Mouse (Mus musculus): ENCODE measurements at regions not wholly inside any gene's neighbourhood (a gene's known extent, or its start where the extent isn't known, plus 50 kb on each side); places are given as distances from the start of the nearest gene placed in this dataset.

DNA sequence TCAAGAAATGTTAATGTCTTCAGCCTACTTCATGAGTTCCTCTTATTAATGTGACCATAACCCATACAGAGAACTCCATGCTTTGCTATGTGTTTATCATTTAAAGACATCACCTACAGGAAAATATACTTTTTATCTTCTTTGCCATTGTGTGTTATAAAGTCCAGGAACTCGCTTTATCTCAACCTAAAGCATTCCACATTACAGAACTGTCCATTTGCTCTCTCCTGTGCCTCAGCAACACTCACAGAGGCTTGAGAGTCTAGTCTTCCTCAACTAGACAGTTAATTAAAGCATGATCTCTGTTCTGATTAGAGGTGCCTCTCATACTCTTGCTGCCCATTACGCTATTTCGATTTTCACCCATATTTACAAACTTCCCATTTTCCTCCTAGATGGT, 288.4 kb downstream of the Lipi start:
- no peak for DNase-seq

- DNase-seq = no peak
Measured at GRCm38 (mm10) chr16:75292736-75293428, 293.0 kb downstream of the Lipi start.

DNA sequence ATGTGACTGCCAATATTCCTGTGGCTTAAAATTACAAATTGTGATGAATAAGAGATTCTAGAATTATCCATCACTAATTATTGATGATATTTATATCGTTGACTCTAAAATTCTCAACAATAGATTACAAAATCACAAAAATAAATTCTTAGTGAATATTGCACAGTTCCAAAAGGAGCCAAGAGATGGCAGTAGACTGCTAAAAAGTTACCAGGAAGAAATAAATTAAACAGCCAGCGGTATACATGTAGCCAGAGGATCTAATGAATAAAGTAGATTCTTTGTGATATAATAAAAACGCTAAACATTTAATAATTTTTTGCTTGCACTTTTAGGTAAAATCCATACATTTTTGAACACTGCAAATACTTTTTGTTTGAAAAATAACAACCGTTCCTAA, 294.7 kb downstream of the Lipi start:
- no peak for DNase-seq

GRCm38 (mm10) chr16:75287150-75287549, 298.7 kb downstream of the Lipi start:
- no peak for DNase-seq

DNA sequence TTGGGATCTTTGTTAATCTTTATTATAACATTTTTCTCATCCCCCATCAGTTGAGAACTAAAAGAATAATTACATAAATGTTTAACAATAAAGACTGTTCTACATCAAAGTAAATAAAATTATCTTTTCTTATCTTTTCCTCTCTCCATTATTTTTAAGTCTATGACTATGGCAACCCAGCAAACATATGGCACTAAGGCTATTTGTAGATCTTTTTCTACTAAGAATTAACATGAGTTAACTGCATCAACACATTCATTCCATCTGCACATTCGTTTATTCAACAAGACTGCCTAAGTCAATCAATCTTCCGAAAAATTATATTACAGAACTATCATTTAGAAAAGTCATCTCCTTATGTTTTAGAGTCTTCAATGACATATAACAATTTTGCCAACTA, 300.1 kb downstream of the Lipi start:
- no peak for DNase-seq

DNA sequence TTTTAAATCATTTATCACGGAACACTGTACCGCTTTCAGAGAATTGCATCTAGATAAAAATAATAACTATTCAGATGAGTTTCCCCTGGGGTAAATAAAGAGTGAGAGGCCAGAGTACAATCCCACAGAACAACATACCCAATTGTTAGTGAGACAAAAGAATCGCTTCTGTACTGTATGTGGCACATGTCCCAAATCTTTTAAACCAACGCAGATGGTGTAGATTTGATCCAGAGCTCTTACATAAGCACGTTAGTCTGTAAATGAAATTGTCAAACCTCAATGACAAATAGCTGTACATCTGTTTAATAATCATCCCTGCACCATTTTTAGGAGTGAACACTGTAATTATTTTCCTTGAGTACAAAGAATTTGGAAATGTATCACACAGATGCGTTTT, 322.0 kb downstream of the Lipi start:
- DNase-seq = no peak

DNA sequence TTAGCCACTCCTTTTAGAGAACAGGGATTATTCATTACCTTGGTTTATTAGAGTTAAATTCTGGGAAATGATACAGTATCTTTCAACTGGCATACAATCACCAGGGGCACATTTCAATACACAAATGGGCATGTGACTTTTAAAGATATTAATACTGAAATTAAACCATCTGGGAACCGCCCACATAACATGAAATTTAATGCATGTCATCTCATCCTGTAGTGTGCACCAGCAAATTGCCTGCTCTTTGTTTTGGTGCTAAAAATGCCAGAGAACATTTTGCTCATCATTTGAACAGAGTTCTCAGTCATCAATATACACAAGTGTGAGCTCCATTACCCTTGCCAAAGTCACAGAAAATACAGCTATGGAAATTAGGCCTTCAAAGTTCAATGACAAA, 330.9 kb downstream of the Lipi start:
- DNase-seq = no peak

DNA sequence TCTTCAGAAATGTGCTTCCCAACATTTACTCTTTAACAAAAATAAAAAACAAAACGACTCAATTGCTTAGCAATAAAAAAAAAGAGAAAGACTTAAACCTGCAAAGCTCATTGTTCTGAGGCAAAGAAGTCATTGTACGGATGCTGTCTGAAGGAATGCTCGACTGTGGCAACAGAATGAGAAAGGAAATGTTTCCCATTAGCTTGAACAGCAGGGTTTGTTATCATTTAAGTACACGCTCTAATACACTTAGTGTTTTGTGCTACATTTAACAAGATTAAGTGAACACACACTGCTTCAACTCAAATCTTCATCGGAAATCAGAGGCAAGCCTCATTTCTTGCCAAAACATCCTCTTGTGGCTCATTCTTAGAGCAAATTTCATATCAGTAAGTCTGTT, 336.7 kb downstream of the Lipi start:
- no peak for DNase-seq

- no peak for DNase-seq
Measured at GRCm38 (mm10) chr16:75240383-75240782, 345.5 kb downstream of the Lipi start.

GRCm38 (mm10) chr16:75232133-75232532, 353.7 kb downstream of the Lipi start:
- DNase-seq = no peak

DNA sequence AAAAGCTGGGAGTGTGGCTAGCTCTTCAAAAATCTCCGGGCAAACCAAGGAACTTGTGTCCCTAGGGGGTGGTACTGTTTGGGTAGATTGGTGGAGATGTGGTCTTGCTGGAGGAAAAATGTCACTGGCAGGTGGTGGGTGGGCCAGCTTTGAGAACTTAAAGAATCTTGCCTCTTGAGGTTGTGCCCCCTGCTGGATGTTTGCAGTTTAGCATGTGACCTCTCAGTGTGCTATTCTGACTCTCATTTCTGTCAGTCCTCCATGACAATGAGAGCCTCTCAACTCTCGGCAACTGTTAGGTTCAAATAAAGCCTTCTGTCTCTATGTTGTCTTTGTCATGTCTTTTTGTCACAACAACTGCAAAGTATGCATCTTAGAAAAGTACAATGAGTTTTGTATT, 392.5 kb downstream of the Lipi start:
- DNase-seq = peak; percentile 7

DNA sequence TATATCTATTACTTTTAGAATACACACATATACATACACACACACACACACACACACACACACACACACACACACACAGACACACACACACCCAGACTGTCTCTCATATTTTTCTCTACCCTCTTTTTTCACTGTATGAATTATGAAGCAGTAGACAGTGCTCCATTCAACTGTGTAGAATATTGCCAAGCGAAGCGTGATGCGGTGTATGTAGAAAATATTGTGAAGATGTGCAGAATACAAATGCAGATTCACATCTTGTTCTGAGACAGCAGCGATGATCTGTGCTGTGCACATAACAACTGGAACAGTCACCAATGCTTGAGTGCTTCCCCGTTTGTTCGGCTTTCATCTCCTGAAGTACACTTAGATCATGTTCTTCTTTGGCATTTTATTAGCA, 395.5 kb downstream of the Lipi start:
- DNase-seq = no peak

DNA sequence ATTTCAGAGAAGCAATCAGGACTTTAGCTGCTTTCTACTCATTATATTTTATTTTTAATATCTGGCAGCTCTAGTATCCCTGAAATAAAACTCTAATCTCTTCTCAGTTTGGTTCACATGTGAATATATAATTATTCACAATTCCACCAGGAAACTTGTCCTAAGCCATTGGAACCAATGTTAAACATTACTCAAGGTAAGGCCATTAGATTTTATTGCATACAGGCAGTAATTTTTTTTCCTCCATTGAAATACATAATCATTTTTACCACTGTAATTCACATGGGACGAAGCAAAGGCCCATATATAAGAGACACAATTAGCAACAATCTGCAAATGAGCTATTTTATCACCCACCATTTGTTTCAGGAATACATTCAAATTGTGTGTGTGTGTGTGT, 419.8 kb downstream of the Lipi start:
- DNase-seq = no peak

DNA sequence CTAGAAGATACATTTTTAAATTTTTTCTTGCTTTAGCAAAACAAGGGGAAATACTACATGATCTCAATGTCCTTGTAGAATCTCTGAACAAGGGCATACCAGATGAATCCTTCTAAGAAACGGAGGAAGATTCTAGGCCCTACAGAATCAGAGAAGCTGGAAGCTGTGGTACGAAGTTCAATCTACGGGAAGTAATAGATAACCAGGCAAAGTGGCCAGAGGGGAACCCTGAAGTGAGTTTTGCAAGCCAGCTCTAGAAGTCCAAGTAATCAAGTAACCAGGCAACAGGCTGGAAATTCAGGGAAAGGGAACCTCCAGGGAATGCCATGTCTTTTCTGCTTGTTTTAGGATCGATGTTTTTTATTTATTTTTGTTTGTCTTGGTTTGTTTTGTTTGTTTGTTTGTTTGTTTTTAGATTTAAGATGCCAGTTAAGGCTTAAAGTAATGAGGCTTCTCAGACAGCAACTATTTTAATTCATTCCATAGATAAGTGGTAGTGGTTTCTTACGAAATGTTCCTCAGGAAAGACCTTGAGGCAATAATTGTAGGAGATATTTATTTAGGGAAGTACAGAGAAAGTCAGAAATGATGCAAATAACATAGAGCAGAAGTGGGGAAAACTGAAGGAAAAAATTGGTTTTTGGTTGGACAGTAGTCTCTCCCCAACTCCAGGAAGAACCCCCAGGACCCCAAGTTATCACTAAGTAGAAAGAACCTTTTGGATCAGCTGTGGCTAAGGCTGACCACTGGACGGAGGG, 420.7 kb downstream of the Lipi start:
- no peak for DNase-seq

DNA sequence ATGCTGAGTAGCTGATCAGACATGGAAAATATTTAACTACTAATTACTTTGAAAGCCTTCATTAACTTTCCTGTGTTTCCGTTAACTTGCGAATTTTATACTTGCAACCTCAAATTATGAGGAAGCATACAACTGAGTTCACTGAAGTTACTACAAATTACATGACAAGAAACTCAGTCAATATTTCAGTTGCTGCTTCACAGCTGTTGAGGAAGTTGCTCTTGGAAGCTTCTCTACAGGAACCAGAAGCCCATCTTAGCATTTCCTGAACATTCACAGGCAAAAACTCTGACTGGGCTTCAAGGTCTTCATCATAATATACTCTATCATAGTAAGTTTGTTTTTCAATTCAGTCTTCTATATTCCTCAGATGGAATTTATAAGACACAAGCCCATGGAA, 426.1 kb downstream of the Lipi start:
- DNase-seq = no peak

DNA sequence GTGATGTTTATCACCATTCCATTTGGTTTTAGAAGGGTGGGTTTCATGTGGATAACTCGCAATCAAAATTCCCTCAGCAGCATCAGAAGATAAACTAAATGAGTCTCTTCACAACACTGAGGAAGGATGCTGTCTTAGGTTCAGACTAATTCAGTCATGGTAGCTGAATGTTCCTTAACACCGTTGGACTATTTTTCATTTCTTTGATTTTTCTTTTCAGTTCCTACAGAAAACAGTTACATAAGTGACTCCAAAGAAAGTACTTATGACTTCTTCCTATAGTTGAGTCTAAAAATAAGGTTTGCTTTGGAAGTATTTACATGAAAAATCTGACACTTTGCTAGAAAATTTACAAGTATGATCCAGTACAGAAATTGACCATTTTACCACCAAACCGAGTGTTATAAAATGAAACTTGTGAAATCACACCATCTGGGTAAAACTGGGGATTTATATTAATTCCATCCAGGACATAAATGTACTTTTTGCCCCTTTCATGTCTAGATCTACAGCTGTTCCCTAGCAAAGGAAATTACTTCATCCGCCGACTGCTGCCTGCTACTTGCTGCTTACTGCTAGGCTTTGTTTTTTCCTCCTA, 430.3 kb downstream of the Lipi start:
- no peak for DNase-seq
